Mouse (Mus musculus) left cerebral cortex, postnatal 10 days (tissue): ENCODE results near the gene Prkag1. TPM values are rescaled to one million over a fixed set of nuclear protein-coding genes. Genes with fewer than 3 reads are reported as not detected.

Experiments
- DNase-seq, 2 experiments: peaks; one replicate each; pipeline ENCODE4 v3.0.0; 2021 to 2022; ENCODE audit warnings: low spot score in 2 of 2, mixed read lengths in 1 of 2; ENCODE audit errors: extremely low spot score in 1 of 2
- intact Hi-C: fragments of 180-260 bp; cut with DNase I; formaldehyde crosslinking; loops from one replicate; pipeline ENCODE4 v1.15.1; 2025
- total RNA-seq, 2 experiments: library from RNA; stranded (reverse); gene quantifications; 2 replicates each; pipeline ENCODE4 v1.2.3; 2021

The Prkag1 gene
- total RNA-seq: 10 to 100 TPM; 41.7 to 44.6 TPM

- peak; percentile 91 to 98 for DNase-seq
- intact Hi-C loops: loop anchor here (5.0 kb wide), 1 partner anchor 36 kb away; no protein-coding TSS in a partner anchor
These were observed at the start of gene Prkag1 for GRCm38 (mm10) chr15:98830736-98831683. Gene Prkag1, minus strand, starts transcription at chr15:98831521.

- intact Hi-C loops: loop anchor here (5.0 kb wide), 1 partner anchor 50 kb away; no protein-coding TSS in a partner anchor
- peak; percentile 56 to 76 for DNase-seq
These were observed 46.0 kb upstream of the Prkag1 start for GRCm38 (mm10) chr15:98877331-98877730.

DNA sequence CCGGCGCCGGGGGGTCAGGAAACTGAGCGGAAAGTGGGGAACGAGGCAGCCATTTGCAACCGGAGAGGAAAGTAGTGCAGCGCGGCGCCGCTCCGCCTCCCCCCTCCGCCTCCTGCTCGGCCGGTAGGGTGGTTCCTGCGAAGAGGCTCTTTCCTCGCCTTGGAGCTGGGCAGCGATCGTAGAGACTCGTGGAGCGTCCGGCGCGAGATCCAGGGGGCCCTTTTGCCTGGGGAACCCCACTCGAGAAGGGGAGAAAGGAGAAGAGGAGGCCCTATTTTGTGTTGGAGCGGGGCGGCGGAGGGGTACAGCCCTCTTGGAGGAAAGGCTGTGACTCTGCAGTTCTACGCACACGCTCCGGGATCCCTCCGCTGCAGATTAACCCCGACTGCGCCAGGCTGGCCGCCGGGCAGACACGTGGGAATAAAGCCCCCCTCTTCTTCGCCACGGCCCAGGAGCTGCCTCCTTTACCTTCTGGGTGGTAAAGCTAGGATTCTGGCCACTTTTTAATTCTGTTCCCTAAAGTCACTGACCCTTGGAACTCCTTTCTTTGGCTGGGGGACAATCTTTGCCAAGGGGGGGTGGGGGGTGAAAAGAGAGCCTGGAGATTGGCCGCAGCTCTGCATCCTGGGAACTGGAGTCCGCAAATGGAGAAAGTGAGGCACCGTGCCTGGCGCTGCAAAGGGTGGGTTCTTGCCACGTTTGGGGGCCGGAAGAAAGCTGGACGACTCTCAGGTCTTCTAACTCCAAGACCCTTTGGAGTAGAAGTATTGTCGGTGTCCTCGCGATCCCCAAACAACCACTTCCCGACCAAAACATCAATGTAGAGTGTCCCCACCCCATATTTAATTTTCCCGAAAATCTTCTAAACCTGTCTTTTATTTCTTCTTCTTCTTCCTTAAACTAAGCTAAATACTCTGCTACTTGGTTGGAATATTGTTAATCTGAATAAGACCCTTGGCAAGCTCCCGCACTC lies 40.9 kb upstream of the Prkag1 start:
- DNase-seq: peak; percentile 93 to 96
- intact Hi-C loops: no loop called here

- DNase-seq: peak in 1 of 2 experiments; percentile 67
- intact Hi-C loops: no loop called here
These were observed 40.0 kb upstream of the Prkag1 start, which contains the start of gene Kmt2d for GRCm38 (mm10) chr15:98871070-98871915. Gene Kmt2d, minus strand, starts transcription at chr15:98871204.

DNA sequence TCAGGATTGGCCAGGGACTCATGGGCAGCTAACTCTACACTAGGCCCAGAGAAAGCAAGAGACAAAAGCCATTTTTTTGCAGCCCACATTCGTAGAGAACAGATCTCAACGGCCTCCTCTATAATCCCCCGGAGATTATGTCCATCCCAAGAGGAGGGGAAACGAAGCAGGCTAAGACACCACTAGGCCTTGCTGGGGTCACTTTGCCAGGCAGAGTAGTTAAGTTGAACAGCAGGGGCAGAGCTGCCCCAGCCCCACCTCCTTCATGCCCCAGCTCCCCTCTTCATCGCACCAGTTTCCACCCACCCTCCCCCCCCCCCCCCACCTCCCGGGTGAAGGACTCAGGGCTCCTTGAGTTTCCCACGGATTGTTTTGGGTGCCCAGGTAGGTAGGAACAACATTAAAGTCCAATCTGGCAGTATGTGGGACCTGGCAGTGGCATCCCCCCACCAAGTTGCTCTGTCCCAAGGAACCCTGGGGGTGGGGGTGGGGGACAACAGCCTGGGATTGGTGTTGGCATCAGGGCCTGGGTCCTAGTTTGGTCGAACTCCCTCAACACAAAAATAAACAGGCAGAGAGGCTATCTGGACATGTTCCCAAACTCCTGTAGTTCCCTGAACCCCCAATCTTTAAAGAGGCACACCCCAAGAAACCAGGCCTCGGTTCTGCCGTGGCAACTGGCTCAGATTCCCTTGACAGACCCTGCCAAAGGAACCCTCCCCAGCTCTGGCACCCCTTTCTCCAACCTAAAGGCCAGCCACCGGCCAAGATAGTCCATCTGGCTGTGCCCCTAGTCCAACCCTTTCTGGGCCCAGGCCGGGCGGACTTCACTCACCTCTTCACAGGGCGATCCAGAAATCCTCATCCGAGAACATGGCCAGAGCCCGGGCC lies 39.1 kb upstream of the Prkag1 start:
- intact Hi-C loops: no loop called here
- no peak for DNase-seq

DNA sequence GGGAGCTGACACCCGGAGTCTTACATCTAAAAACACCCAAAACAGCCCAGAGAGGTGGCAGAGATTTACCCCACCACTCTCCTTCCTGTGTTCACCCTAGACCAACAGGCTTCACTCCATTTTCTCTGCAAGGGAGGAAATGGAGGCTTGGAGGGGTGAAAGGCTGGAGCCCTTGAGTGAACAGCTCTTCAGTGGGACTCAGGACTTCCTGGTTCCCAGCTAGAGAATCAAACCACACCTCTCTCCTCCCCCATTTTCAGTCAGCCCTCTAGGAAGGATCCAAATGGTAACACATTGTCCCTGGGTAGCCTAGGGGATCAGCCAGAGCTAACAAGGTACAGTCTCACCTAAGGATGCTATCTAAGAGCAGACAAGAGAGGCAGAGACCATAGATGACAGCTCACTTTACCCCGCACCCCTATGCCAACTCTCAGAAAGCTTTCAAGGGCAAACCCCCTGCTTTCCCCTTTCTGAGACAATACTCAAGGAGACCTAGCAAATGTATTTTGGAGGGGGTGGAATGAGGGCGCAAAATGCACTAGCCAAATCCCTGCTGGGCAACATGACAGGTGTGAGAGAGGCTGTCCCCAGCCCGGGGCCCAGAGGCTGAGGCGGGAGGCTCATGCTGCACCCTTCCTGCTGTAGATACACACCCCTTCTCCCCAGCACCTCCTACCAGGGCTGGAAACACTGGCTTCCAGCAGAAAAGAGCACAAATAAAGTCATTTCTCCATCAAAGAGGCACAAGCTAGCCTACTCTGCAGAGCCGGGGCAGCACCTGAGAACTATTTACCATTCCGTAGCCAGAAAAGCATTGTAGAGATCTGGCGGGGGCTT lies 38.2 kb upstream of the Prkag1 start:
- DNase-seq: no peak
- intact Hi-C loops: loop anchor here (5.0 kb wide), 1 partner anchor 37 kb away; the partner anchor contains the start of gene Prkag1

DNA sequence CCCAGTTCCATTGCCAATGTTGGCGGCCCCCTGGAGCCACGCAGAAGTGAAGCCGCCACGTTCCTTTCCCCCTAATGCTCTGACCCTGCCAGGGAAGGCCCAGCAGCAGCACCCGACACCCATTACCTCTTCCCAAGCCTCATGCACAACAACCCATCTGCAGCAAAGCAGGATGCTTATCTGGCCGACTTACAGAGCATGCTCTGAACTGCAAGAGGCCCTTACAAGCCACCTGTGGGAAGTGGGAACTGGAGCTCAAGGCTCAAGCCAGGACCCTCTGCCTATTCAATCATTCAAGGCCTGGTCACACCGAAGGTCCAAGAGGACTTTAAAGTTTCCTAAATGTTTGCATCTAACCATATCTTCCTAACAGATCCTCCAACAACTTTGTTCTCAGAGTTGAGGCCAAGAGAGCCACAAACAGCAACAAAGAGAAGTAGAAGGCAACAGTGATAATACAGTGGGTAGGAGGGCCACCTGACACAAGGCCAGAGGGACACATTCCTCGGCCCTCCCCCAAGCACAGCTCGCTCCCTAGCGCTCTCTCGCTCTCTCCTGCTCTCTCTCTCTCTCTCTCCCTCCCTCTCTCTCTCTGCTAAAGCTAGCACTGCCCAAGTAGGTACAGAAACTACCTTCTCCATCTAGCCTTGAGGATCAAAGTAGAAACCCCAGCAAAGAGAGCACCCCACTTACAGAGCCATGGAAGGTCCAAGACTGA lies 37.2 kb upstream of the Prkag1 start:
- intact Hi-C loops: loop anchor here (5.0 kb wide), 1 partner anchor 36 kb away; the partner anchor contains the start of gene Prkag1
- no peak for DNase-seq

GRCm38 (mm10) chr15:98867321-98867720 lies 36.0 kb upstream of the Prkag1 start:
- intact Hi-C loops: loop anchor here (5.0 kb wide), 1 partner anchor 35 kb away; the partner anchor contains the start of gene Prkag1
- DNase-seq: peak; percentile 56 to 69

- intact Hi-C loops: loop anchor here (5.0 kb wide), 1 partner anchor 34 kb away; the partner anchor contains the start of gene Prkag1
- no peak for DNase-seq
These were observed 35.2 kb upstream of the Prkag1 start for GRCm38 (mm10) chr15:98866501-98866900.

GRCm38 (mm10) chr15:98865771-98866170 lies 34.5 kb upstream of the Prkag1 start:
- intact Hi-C loops: loop anchor here (2.0 to 5.0 kb wide), 2 partner anchors 25 to 33 kb away; partner anchors contain the start of gene Prkag1
- DNase-seq: no peak

- intact Hi-C loops: loop anchor here (2.0 to 5.0 kb wide), 2 partner anchors 24 to 33 kb away; partner anchors contain the start of gene Prkag1
These were observed 33.6 kb upstream of the Prkag1 start for GRCm38 (mm10) chr15:98864951-98865350.

GRCm38 (mm10) chr15:98863451-98863958 lies 32.2 kb upstream of the Prkag1 start:
- DNase-seq: no peak
- intact Hi-C loops: no loop called here

More at GRCm38 (mm10) chr15:98864951-98865350, 33.6 kb upstream of the Prkag1 start:
- no peak for DNase-seq

DNA sequence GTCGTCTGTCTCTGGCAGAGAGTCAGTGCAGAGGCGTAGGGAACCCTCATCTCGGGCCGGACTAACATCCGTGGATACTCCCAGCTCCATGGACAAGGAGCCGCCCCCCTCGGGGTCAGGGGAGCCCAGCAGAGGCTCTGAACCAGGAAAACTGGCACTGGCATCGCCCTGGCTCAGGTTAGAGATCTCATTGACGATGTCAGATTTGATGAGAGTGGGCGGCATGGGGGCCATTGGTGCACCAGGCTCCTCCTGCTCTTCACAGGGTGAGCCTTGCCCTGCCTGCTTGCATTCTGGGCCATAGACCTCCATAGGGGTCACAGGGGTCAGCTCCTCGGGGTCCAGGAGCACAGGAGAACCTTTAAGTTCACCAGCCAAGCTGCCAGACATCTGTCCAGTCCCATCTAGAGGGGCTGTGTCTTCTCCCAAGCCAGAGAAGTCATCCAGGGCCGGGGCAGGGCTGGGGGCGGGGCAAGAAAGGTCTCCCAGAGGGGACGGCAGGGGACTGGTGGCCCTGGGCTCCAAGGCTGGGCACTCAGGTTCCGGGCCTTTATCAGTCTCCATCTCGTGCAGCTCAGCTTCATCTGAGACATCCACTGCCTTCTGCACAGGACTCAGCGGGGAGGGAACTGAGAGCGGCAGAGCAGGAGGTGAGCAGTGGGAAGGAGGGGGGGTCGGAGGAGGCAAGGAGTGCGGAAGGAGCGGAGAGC lies 30.5 kb upstream of the Prkag1 start:
- DNase-seq: peak in 1 of 2 experiments; percentile 37
- intact Hi-C loops: no loop called here

DNA sequence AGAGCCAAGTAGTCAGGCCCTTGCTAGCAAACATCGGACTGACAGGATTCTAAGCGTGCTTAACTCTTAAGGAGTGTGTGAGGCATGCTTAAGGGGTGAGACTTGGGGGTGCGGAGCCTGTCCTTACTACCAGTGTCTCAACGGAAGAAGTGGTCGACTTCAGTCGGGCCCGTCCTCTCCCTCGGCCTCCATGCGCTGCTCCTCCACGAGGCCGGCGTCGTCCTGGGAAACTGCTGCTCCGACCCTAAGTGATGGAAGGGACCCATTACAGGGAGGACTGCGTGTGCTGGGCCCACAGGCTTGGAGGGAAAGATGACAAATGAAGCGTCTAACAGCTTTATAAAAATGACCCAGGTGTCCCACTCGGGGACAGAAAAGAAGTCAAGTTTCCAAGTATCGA lies 29.6 kb upstream of the Prkag1 start:
- no peak for DNase-seq
- intact Hi-C loops: no loop called here
